Mouse (Mus musculus) induced T-regulatory cell, adult 2 months (primary cell): ENCODE data around the gene Slc39a7.
"Not testable (repeated sequence)": the region's sequence is repeated elsewhere in the genome, so short reads cannot be mapped to it uniquely, and the experiment has no call there.

Experiments used
- DNase-seq: peaks from one replicate; pipeline ENCODE4 v3.0.0-alpha.2; 2012; ENCODE audit warnings: low read depth

Slc39a7 gene

DNA sequence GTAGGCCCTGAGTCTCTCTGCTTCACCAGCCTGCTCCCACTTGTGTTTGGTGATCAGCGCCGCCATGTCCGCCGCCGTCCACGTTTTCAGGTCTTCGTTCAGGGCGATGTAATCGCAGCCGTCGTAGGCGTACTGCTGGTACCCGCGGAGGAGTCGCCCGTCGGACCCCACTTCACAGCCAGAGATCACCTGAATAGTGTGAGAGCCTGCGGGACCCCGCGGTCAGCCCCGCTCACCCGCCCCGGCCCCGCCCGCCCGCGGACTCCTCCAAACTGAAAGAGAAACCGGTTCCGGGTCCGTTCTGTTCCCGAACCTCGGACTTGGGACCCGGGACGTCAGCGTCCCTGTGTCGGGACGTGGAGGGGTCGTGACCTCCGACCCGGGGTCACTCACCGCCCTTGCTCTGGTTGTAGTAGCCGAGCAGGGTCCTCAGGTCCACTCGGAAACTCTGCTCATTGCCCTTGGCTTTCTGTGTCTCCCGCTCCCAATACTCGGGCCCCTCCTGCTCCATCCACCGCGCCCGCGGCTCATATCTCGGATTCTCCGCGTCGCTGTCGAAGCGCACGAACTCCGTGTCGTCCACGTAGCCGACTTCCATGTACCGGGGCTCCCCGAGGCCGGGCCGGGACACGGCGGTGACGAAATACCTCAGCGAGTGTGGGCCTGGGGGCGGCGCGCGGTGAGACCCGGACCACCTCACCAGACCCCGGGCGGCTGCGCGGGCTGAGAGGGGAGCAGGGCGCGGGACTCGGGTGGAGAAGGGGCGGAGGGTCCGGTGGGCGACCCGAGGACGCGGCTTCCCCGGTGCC lies 31.9 kb downstream of the Slc39a7 start:
- peak; percentile 69 for DNase-seq

DNA sequence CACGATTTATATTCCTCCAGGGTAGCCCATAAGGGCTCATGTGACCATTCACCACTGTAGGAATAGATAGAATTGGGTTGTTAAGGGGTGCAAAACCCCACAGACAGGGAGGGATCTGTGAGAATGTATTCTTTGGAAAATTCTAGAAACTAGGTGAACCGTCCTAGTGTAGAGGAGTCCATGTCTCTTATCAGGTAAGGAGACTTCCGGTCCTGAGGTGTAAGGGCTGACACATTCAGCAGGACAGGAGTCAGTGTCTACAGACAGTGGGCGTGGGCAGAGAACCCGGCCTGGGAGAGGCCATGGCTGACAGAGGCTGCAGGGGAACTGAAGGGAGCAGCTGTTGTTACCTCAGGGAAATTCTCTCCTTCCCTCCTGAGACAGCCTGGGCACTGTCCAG lies 32.8 kb downstream of the Slc39a7 start:
- DNase-seq: peak; percentile 75

DNA sequence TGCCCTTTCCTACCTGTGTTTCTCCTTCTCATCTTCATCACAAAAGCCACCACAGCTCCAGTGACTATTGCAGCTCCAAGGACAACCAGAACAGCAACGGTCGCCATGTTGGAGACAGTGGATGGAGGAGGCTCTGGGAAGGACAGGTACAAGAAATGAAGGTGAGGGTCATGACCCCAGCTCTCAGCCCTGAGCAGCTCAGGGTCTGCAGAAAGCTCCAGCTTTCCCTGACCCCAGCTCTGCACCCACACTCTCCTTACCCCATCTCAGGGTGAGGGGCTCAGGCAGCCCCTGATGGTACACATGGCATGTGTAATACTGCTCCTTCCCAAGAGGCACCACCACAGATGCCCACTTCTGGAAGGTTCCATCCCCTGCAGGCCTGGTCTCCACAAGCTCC lies 34.5 kb downstream of the Slc39a7 start:
- not testable (repeated sequence) for DNase-seq

DNA sequence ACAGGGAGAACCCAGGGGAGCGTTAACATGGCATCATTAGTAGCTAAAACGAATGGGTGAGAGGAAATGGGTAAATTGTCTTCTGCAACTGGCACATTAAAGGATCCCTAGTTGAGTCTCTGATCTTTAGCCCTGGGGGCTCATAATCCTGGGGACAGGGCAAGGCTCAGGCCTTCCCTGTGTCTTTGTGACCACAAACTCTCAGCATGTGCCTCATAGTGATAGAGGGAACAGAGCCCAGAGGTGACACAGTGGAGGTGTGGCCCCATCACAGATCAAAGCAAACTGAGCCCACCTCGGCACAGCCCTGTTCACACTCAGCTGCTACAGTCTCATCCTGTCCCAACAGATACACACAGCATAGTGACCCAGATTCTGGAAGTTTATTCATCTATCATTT lies 35.8 kb downstream of the Slc39a7 start:
- peak; percentile 52 for DNase-seq

DNA sequence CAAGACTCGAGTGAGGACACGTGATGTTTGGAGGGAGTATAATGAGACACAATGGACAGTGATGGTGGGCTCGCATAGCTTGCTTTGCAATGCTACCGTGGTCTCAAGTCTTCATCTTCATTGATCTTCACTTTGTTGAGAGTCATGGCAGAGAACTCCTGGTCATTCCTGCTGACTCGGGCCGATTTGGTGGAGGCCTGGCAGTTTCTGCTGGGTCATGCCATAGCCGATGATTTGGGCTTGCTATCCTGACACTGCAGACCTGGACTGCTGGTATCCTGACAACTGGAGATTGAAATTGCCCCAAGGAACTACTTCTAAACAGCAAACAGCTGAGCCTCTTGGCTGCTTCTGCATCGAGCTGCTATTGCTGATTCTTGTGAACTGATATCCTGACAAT lies 36.5 kb downstream of the Slc39a7 start:
- DNase-seq: peak; percentile 43

DNA sequence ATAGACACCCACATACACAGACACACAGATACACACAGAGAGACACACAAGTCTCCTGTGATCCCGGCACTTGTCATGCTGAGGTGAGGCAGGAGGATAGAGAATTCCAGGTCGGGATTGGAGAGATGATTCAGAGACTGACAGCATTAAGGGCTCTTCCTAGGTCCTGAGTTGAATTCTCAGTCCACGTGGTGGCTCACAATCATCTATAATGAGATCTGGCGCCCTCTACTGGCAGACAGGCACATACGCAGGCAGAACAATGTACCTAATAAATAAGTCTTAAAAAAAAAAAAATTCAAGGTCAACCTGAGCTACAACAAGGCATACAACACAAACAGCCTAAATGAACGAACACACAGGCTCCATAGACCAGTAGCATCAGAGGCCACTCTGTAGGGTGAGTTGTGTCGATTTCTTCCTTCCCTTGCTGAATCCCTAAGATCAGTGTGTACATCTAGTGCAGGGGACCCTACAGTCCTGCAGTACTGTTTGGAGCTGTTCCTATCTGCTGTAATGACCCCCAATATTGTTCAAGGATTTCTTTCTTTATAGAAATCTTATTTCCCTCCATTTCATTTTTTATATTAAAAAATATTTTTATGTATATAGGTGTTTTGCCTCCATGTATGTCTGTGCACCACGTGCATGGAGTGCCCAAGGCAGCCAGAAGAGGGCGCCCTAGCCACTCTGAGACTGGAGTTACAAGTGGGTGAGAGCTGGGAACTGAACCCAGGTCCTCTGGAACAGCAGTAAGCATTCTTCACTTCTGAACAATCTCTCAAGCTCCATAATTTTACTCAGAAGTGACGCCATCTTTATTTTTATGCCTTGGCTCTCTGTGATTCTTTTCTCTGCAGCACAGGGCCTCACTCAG lies 39.5 kb downstream of the Slc39a7 start:
- peak; percentile 93 for DNase-seq

DNA sequence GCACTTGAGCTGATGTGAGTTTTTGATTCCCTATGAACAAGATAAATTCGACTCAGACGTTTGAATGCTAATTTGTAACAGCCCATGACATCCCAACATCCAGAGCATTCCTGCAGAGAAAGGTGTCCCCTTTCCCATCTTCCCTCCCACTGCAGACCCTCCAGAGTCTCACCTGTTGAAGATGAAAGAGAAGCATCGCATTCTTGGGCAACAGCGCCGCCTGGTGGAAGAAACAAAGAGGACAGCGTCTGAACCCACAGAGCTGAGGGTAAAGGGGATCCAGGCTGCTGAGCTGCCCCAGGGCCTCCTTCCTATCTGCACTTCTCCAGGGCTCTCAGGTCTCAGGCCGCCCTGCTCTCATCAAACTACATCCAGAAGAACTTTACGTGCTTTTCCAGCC lies 49.3 kb downstream of the Slc39a7 start:
- DNase-seq: peak; percentile 90

DNA sequence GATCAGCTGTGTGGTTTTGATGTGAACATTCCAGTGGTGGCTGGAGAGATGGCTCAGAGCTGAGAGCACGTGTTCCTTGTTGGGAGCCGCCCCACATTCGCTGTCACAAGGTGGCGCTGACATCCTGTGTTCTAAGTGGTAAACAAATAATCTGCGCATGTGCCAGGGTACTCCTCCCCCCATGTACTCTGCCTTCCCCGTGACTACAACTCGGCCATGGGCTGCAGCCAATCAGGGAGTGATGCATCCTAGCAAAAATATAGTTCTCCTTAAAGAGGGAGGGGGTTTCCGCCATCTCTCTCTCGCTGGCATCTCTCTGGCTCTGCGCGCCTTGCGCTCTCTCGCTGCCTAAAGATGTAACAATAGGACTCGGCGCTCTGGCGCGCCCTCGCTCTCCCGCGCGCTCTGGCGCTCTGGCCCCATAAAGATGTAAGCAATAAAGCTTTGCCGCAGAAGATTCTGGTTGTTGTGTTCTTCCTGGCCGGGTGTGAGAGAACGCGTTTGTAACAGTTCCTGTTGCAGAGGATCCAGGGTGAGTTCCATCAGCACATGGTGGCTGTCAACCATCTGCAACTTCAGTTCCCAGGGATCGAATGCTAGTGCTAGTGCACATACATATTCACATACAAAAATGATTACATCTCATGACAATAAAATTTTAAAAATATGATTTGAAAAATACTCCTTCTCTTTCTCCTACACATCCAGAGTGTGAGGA lies 50.1 kb downstream of the Slc39a7 start:
- DNase-seq: peak; percentile 99

DNA sequence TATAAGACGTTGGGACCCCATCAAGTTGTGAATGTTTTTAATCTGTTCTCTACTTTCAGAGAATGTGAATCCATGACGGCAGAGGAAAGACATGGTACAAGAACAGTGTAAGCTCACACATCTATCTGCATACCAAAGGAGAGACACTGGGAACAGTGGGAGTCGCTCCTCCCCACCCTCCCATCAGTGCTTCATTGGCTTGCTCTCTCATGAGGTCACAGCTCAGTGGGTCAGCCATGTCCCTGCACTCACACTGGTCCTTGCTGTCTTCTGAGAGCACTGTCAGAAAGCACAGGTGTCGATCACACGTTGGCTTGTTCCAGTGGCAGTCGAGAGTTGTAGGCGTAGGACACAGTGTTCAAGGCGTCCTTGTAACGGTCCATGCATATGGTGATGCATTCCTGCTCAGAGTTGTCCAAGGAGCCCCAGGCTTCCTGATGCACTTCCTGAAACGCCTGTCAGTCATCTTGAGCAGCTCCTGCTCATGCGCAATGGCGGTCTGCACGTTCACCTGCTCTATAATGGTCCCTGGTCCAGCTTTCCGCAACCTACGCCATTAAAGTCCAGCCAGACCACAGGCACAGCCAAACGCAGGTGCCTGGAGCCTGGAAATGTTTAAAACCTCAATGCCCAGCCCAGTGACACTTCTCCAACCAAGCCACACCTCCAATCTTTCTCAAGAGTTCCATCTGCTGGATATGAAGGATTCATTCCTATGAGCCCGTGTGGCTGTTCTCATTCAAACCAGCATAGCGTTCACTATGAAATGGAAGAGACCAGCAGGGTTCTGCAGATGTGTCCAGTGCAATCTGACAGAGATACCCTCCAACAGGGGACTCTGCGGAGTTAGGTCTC lies 51.1 kb downstream of the Slc39a7 start:
- DNase-seq: no peak

DNA sequence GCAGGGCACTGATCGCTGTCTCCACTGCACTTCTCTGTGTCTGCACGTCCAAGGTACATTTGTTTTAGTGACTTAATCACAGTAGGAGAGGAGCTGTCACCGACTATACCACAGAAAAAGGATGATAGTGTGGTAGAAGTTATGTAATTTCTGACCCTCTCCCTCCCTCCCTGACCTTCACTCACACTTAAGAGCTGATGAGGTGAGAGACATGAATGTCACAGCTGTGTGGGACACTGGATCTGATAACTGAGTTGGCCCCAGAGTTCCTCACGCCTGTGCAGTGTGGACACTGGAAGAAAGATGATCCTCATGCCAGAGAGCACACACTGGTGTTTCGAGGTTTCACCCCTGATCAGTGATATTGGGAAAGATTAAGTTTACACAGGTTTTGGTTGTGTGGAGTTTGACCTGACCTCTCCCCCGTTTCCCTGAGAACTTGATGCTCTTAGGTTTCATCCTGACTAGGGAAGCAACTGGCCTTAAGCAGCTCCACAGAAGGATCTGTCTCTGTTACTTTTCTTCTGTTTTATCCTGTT lies 51.9 kb downstream of the Slc39a7 start:
- DNase-seq: peak; percentile 47

DNA sequence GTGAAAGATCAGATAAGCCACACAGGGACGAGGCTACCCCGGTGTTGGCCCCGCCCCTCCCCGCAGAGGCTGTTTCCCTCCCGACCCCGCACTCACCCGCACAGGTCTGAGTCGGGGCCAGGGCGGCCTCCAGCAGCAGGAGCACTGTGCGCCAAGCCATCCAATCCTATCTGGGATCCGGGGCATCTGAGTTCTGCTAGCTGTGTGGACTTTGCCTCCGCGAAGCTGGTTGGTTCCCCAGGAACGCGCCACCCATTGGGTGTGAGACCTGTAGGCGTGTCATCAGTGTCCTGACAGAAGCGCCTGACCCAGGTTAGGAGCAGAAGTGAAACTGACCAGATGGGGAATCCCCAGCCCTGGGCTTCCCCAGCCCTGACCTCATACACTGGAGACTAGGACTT lies 52.9 kb downstream of the Slc39a7 start:
- peak; percentile 95 for DNase-seq
